Mouse (Mus musculus) hindbrain, embryonic 14.5 days (tissue): ENCODE data around the gene Olfr548-ps1. TPM values are rescaled to one million over a fixed set of nuclear protein-coding genes. Genes with fewer than 3 reads are reported as not detected.
"Not testable (repeated sequence)": the region's sequence is repeated elsewhere in the genome, so short reads cannot be mapped to it uniquely, and the experiment has no call there.

Experiments
- ATAC-seq: fragments of 200-750 bp; cut with Nextera tagmentation; 2 replicates; pipeline ENCODE4 v1.8.0; 2017; ENCODE audit warnings: moderate number of reproducible peaks, mild to moderate bottlenecking, moderate TSS enrichment, moderate library complexity; ENCODE audit not compliant: low FRiP score
- DNase-seq: peaks from one replicate; pipeline ENCODE4 v3.0.0-alpha.2; 2015; ENCODE audit warnings: low spot score
- H3K27ac ChIP-seq: fragments of 300-500 bp; sonication (generic); 2 replicates; pipeline ENCODE4 v1.5.1; 2014; ENCODE audit warnings: mild to moderate bottlenecking, moderate library complexity
- H3K27me3 ChIP-seq: fragments of 300-500 bp; sonication (generic); 2 replicates; pipeline ENCODE4 v1.6.1; 2014; ENCODE audit warnings: mild to moderate bottlenecking, low read length, mixed read lengths; ENCODE audit not compliant: control insufficient read depth, insufficient read depth
- H3K36me3 ChIP-seq: fragments of 300-500 bp; sonication (generic); replicated peaks from 2 replicates; pipeline ENCODE4 v1.6.1; 2014; ENCODE audit not compliant: control insufficient read depth, insufficient read depth
- H3K4me1 ChIP-seq: fragments of 300-500 bp; sonication (generic); replicated peaks from 2 replicates; pipeline ENCODE4 v1.6.1; 2014; ENCODE audit warnings: antibody characterized with exemption, low read length, mixed read lengths; ENCODE audit not compliant: control insufficient read depth, insufficient read depth
- H3K4me2 ChIP-seq: fragments of 300-500 bp; sonication (generic); replicated peaks from 2 replicates; pipeline ENCODE4 v1.6.1; 2014; ENCODE audit warnings: mild to moderate bottlenecking, moderate library complexity
- H3K4me3 ChIP-seq: fragments of 300-500 bp; sonication (generic); replicated peaks from 2 replicates; pipeline ENCODE4 v1.5.1; 2014; ENCODE audit warnings: mild to moderate bottlenecking, low read length
- H3K9ac ChIP-seq: fragments of 300-500 bp; sonication (generic); 2 replicates; pipeline ENCODE4 v1.6.1; 2014
- H3K9me3 ChIP-seq: fragments of 300-500 bp; sonication (generic); 2 replicates; pipeline ENCODE4 v1.6.1; 2016; ENCODE audit warnings: low read length; ENCODE audit not compliant: control insufficient read depth
- WGBS: fragments of 180-500 bp; shearing (Covaris S2); extraction: QIAGEN DNeasy Blood & Tissue Kit; methylation state at CpG from one replicate; pipeline ENCODE4 v1.1.7; 2014; 5-methylcytosine and 5-hydroxymethylcytosine counted together
- polyA plus RNA-seq: library from polyadenylated mRNA; unstranded; fragments of >200 nt; fragmentation: Nextera tagmentation; extraction: Ambion mirVana; gene quantifications from 2 replicates; pipeline ENCODE4 v1.2.1, GENCODE M21; 2014

Olfr548-ps1 gene
- polyA plus RNA-seq, result not detected in 2 replicates

- Histone ChIP-seq H3K27me3 (no peaks in the 10 kb centered on the region), H3K9me3 (no peaks in the 10 kb centered on the region), H3K4me2 (no peak within 1 kb of the TSS), H3K36me3 (no peaks in the 10 kb centered on the region), H3K4me1 (no peaks in the 10 kb centered on the region), H3K27ac (no peak within 1 kb of the TSS), H3K4me3 (no peak within 1 kb of the TSS), H3K9ac (no peak within 1 kb of the TSS)
- 85% methylated on average over 2 of the region's 2 CpGs for WGBS
- DNase-seq, result no peak
- no peak for ATAC-seq
Observed at GRCm38 (mm10) chr7:102540596-102540995, at the start of gene Olfr548-ps1. TSS of gene Olfr548-ps1 (plus strand) at chr7:102540896.

GRCm38 (mm10) chr7:102494416-102494815, 46.3 kb upstream of the Olfr548-ps1 start:
- not testable (repeated sequence) for ATAC-seq

GRCm38 (mm10) chr7:102499473-102499872, 41.2 kb upstream of the Olfr548-ps1 start, which contains the start of gene Olfr545:
TSS of gene Olfr545 (minus strand) at chr7:102499573.
- Histone ChIP-seq H3K27me3 (no peaks in the 10 kb centered on the region), H3K9me3 (no peaks in the 10 kb centered on the region), H3K9ac (no peak within 1 kb of the TSS), H3K36me3 (no peaks in the 10 kb centered on the region), H3K4me1 (no peaks in the 10 kb centered on the region), H3K4me2 (no peak within 1 kb of the TSS), H3K27ac (no peak within 1 kb of the TSS), H3K4me3 (no peak within 1 kb of the TSS)
- no peak for DNase-seq
- 67% methylated on average over 3 of the region's 3 CpGs for WGBS
- ATAC-seq, result no peak

More at GRCm38 (mm10) chr7:102494416-102494815, 46.3 kb upstream of the Olfr548-ps1 start:
- not testable (repeated sequence) for H3K4me3 ChIP-seq, DNase-seq, H3K27ac ChIP-seq, H3K9me3 ChIP-seq, H3K9ac ChIP-seq, H3K27me3 ChIP-seq, H3K4me2 ChIP-seq, H3K4me1 ChIP-seq, H3K36me3 ChIP-seq
- 61% methylated on average over 7 of the region's 7 CpGs for whole genome bisulfite sequencing

DNA sequence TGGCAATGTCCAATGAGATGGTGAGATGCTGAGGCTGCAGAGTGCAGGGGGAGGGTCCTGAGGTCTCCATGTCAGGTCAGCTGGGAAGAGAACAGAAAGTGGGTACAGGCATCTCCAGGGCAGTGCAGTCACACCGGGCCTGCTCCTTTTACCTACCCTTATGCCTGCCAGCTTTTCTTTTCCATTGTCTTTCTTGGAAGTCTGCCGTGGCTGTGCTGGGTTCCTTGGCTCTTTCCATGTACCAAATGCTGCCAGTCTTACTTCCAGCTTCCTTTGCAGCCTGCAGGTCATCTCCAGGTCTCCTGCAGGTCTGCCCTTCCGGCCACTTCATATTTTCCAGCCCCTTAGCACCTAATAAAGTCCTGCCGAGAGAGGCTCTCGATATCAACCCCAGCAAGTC, 38.7 kb upstream of the Olfr548-ps1 start:
- no peaks in the 10 kb centered on the region for H3K4me1 ChIP-seq
- no peak for DNase-seq
- WGBS, result 78% methylated on average over 5 of the region's 5 CpGs
- H3K9me3 ChIP-seq, result no peaks in the 10 kb centered on the region
- no peak overlapping the region for H3K4me3 ChIP-seq
- no peaks in the 10 kb centered on the region for H3K36me3 ChIP-seq
- no peak overlapping the region for H3K27ac ChIP-seq
- no peaks in the 10 kb centered on the region for H3K27me3 ChIP-seq
- no peak for ATAC-seq
- H3K9ac ChIP-seq, result no peak overlapping the region
- no peak overlapping the region for H3K4me2 ChIP-seq

DNA sequence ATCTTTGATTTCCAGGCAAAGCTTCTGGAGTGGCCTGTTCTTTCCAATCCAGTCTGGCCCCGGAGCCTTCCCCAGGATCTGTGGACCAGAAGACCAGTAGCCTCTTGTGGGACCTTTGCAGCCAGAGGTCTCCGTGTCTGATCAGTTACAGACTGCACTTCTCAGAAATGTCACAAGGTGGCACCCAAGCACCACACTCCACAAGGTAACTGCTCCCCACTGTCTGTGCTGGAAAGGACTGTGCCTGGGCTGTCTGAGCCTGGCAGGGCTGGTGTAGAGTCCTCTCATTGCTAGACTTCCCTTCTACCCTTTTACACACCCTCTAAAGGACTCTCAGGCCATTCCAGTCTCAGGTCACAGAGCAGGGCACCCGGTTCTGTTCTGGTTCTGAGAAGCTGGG, 33.8 kb upstream of the Olfr548-ps1 start:
- peak; percentile 81 for ATAC-seq
- Histone ChIP-seq H3K9ac (no peak overlapping the region), H3K4me1 (no peaks in the 10 kb centered on the region), H3K27ac (no peak overlapping the region), H3K4me2 (no peak overlapping the region), H3K4me3 (no peak overlapping the region), H3K9me3 (no peaks in the 10 kb centered on the region), H3K36me3 (no peaks in the 10 kb centered on the region), H3K27me3 (0 out of 2 replicates have a peak, but pooled peaks cover under 1% of the 10 kb centered on the region)
- DNase-seq, result peak; percentile 82
- WGBS, result 48% methylated on average over 3 of the region's 3 CpGs

GRCm38 (mm10) chr7:102508066-102508465, 32.6 kb upstream of the Olfr548-ps1 start:
- H3K9ac ChIP-seq, result no peak overlapping the region
- ATAC-seq (no peak), DNase-seq (no peak)
- 94% methylated on average over 9 of the region's 9 CpGs for WGBS
- no peaks in the 10 kb centered on the region for H3K36me3 ChIP-seq
- H3K9me3 ChIP-seq, result no peaks in the 10 kb centered on the region
- no peak overlapping the region for H3K4me3 ChIP-seq
- no peaks in the 10 kb centered on the region for H3K4me1 ChIP-seq
- 0 out of 2 replicates have a peak, but pooled peaks cover 2% of the 10 kb centered on the region for H3K27me3 ChIP-seq
- no peak overlapping the region for H3K4me2 ChIP-seq
- H3K27ac ChIP-seq, result no peak overlapping the region

DNA sequence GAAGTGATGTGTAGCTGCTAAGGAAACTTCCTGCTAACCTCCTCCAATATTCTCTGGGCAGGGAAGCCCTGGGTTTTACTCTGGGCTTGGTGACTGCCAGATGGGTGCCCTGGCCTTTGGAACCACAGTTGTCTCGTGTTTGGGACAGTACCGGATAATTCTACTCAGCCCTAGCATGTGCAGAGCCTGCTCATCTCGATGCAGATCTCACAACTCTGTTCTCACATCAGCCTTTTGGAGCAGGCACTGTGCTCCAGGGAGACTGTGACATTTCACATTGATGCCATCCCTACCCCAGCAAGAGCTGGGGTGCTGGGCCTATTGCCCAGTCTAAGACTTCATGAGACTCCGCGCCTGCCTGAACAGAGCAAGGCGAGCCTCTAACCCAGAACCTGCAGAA, 32.0 kb upstream of the Olfr548-ps1 start:
- no peak for ATAC-seq
- H3K4me1 ChIP-seq, result no peaks in the 10 kb centered on the region
- H3K4me3 ChIP-seq, result no peak overlapping the region
- no peak overlapping the region for H3K4me2 ChIP-seq
- H3K36me3 ChIP-seq, result no peaks in the 10 kb centered on the region
- no peak overlapping the region for H3K9ac ChIP-seq
- 90% methylated on average over 6 of the region's 6 CpGs for WGBS
- DNase-seq, result no peak
- no peak overlapping the region for H3K27ac ChIP-seq
- H3K9me3 ChIP-seq, result no peaks in the 10 kb centered on the region
- 0 out of 2 replicates have a peak, but pooled peaks cover 3% of the 10 kb centered on the region for H3K27me3 ChIP-seq

- ATAC-seq (no peak), DNase-seq (no peak)
- no peak overlapping the region for H3K9ac ChIP-seq
- no peaks in the 10 kb centered on the region for H3K9me3 ChIP-seq
- WGBS, result 79% methylated on average over 7 of the region's 7 CpGs
- H3K27ac ChIP-seq, result no peak overlapping the region
- no peaks in the 10 kb centered on the region for H3K4me1 ChIP-seq
- no peak overlapping the region for H3K4me2 ChIP-seq
- H3K27me3 ChIP-seq, result 0 out of 2 replicates have a peak, but pooled peaks cover 10% of the 10 kb centered on the region
- no peaks in the 10 kb centered on the region for H3K36me3 ChIP-seq
- no peak overlapping the region for H3K4me3 ChIP-seq
Observed at GRCm38 (mm10) chr7:102509726-102510125, 31.0 kb upstream of the Olfr548-ps1 start.

- no peak for DNase-seq
- no peaks in the 10 kb centered on the region for H3K9me3 ChIP-seq
- no peaks in the 10 kb centered on the region for H3K4me1 ChIP-seq
- ATAC-seq, result no peak
- WGBS, result 94% methylated on average over 10 of the region's 10 CpGs
- no peaks in the 10 kb centered on the region for H3K36me3 ChIP-seq
- H3K9ac ChIP-seq, result no peak overlapping the region
- H3K27me3 ChIP-seq, result 0 out of 2 replicates have a peak, but pooled peaks cover 10% of the 10 kb centered on the region
- H3K4me3 ChIP-seq, result no peak overlapping the region
- H3K4me2 ChIP-seq, result no peak overlapping the region
- no peak overlapping the region for H3K27ac ChIP-seq
Observed at GRCm38 (mm10) chr7:102511927-102512326, 28.8 kb upstream of the Olfr548-ps1 start.
